Mouse (Mus musculus) intestine, embryonic 14.5 days (tissue): ENCODE measurements around the gene Cped1. TPM values are rescaled to one million over a fixed set of nuclear protein-coding genes. Genes with fewer than 3 reads are reported as not detected.
A peak's percentile ranks its signal among the peaks of the same experiment; 100 is the strongest.
"Not testable (repeated sequence)": the region's sequence is repeated elsewhere in the genome, so short reads cannot be mapped to it uniquely, and the experiment has no call there.

Source experiments
- ATAC-seq: fragments of 200-750 bp; cut with Nextera tagmentation; replicated peaks from 2 replicates; pipeline ENCODE4 v1.8.0; 2017; ENCODE audit warnings: low read depth, moderate number of reproducible peaks, moderate TSS enrichment, moderate library complexity; ENCODE audit not compliant: low FRiP score, low TSS enrichment
- DNase-seq: peaks from one replicate; pipeline ENCODE4 v3.0.0-alpha.2; 2018; ENCODE audit warnings: low spot score
- H3K27ac ChIP-seq: fragments of 300-500 bp; sonication (generic); 2 replicates; pipeline ENCODE4 v1.5.1; 2014; ENCODE audit warnings: low read depth, mild to moderate bottlenecking, control low read depth
- H3K27me3 ChIP-seq: fragments of 300-500 bp; sonication (generic); replicated peaks from 2 replicates; pipeline ENCODE4 v1.6.1; 2014; ENCODE audit warnings: low read length, control low read depth; ENCODE audit not compliant: control insufficient read depth, insufficient read depth
- H3K36me3 ChIP-seq: fragments of 300-500 bp; sonication (generic); 2 replicates; pipeline ENCODE4 v1.6.1; 2014; ENCODE audit warnings: low read length, control low read depth; ENCODE audit not compliant: control insufficient read depth, insufficient read depth
- H3K4me1 ChIP-seq: fragments of 300-500 bp; sonication (generic); replicated peaks from 2 replicates; pipeline ENCODE4 v1.6.1; 2014; ENCODE audit warnings: low read length, control low read depth, mixed read lengths; ENCODE audit not compliant: control insufficient read depth, insufficient read depth
- H3K4me2 ChIP-seq: fragments of 300-500 bp; sonication (generic); 2 replicates; pipeline ENCODE4 v1.6.1; 2014; ENCODE audit warnings: low read length
- H3K4me3 ChIP-seq: fragments of 300-500 bp; sonication (generic); 2 replicates; pipeline ENCODE4 v1.5.1; 2014; ENCODE audit warnings: low read depth, low read length, control low read depth, mixed read lengths
- H3K9ac ChIP-seq: fragments of 300-500 bp; sonication (generic); 2 replicates; pipeline ENCODE4 v1.6.1; 2014; ENCODE audit warnings: mild to moderate bottlenecking, low read length
- H3K9me3 ChIP-seq: fragments of 300-500 bp; sonication (generic); 2 replicates; pipeline ENCODE4 v1.6.1; 2016; ENCODE audit warnings: low read length, control low read depth; ENCODE audit not compliant: control insufficient read depth
- WGBS: fragments of 180-500 bp; shearing (Covaris S2); extraction: QIAGEN DNeasy Blood & Tissue Kit; methylation state at CpG from one replicate; pipeline ENCODE4 v1.1.7; 2014; 5-methylcytosine and 5-hydroxymethylcytosine counted together
- polyA plus RNA-seq: library from polyadenylated mRNA; unstranded; fragments of >200 nt; fragmentation: Nextera tagmentation; extraction: Ambion mirVana; gene quantifications from 2 replicates; pipeline ENCODE4 v1.2.1, GENCODE M21; 2014

Cped1 gene
- polyA plus RNA-seq, 1 experiment from 2014 or later: 35.5 TPM

DNA sequence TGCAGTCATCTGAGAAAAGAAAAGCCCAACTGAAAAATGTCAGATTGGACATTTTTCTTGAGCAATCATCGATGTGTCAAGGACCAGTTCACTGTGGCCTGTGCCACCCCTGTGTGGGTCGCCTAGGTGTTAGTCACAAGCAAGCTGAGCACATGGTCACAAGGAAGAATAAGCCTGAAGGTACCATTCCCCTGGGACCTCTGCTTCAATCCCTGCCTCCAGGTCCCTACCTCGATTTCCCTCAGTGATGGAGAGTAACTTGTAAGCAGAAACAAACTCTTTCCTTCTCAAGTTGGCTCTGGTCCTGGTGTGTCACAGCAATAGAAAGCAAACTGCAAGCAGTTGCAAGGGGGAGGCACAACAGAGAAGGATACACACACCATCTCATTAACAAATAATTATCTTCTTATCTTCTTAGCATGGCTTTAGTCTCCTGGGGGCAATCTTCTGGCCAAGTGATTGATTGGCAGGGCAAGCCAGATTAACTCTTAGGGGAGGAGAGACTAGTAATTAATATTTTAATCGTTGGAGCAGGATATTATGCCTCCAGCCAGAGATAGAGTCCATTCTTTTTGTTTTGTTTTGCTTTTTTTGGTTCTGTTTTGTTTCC, 51.8 kb downstream of the Cped1 start:
- ATAC-seq: no peak
- no peak overlapping the region for H3K9ac ChIP-seq
- no peaks in the 10 kb centered on the region for H3K4me1 ChIP-seq
- no peaks in the 10 kb centered on the region for H3K36me3 ChIP-seq
- H3K27me3 ChIP-seq: no peaks in the 10 kb centered on the region
- H3K4me2 ChIP-seq: no peak overlapping the region
- H3K9me3 ChIP-seq: no peaks in the 10 kb centered on the region
- no peak overlapping the region for H3K27ac ChIP-seq
- peak; percentile 47 for DNase-seq
- 66% methylated on average over 4 of the region's 4 CpGs for WGBS
- no peak overlapping the region for H3K4me3 ChIP-seq

DNA sequence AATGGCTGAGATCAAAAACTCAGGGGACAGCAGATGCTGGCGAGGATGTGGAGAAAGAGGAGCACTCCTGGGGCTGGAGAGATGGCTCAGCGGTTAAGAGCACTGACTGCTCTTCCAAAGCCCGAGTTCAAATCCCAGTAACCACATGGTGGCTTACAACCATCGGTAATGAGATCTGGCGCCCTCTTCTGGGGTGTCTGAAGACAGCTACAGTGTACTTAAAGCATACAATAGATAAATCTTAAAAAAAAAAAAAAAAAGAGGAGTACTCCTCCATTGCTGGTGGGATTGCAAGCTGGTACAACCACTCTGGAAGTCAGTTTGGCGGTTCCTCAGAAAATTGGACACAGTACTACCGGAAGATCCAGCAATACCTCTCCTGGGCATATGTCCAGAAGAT, 54.0 kb downstream of the Cped1 start:
- DNase-seq: peak; percentile 40
- ATAC-seq, H3K36me3 ChIP-seq, H3K9me3 ChIP-seq, H3K9ac ChIP-seq, H3K4me2 ChIP-seq, H3K4me3 ChIP-seq, H3K27ac ChIP-seq, H3K4me1 ChIP-seq, H3K27me3 ChIP-seq: not testable (repeated sequence)
- 72% methylated on average over 7 of the region's 7 CpGs for WGBS

GRCm38 (mm10) chr6:22044880-22045605, 59.3 kb downstream of the Cped1 start:
- H3K27ac ChIP-seq: no peak overlapping the region
- no peaks in the 10 kb centered on the region for H3K9me3 ChIP-seq
- no peaks in the 10 kb centered on the region for H3K27me3 ChIP-seq
- H3K4me1 ChIP-seq: no peaks in the 10 kb centered on the region; the same call in 1 of the 2 replicates
- H3K9ac ChIP-seq: no peak overlapping the region
- no peaks in the 10 kb centered on the region for H3K36me3 ChIP-seq
- peak; percentile 27 for DNase-seq
- no peak for ATAC-seq
- no peak overlapping the region for H3K4me3 ChIP-seq
- H3K4me2 ChIP-seq: no peak overlapping the region
- 72% methylated on average over 9 of the region's 9 CpGs for WGBS

DNA sequence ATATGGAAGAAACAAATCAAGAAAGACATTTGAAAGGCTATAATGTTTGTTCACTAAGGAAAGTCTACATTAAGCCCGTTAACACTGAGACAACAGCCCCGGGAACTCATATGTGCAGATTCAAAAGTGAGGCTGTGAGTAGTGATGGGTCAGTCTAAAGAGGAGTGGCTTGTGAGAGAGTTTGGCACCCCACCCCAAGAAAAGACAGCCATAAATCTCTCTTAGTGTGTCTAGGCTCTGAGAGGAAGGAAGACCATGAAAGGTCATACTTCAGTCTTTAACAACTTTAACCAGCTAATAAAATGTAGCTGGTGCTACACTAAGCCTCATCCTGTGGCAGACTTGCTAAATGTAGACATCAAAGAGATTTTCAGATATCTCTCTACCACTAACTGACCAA, 61.4 kb downstream of the Cped1 start:
- WGBS: 74% methylated on average over 2 of the region's 2 CpGs
- H3K9me3 ChIP-seq: no peaks in the 10 kb centered on the region
- no peak overlapping the region for H3K9ac ChIP-seq
- H3K27me3 ChIP-seq: no peaks in the 10 kb centered on the region
- no peaks in the 10 kb centered on the region; the same call in 1 of the 2 replicates for H3K4me1 ChIP-seq
- DNase-seq: peak; percentile 16
- no peak overlapping the region for H3K27ac ChIP-seq
- no peaks in the 10 kb centered on the region for H3K36me3 ChIP-seq
- H3K4me2 ChIP-seq: no peak overlapping the region
- no peak for ATAC-seq
- no peak overlapping the region for H3K4me3 ChIP-seq

DNA sequence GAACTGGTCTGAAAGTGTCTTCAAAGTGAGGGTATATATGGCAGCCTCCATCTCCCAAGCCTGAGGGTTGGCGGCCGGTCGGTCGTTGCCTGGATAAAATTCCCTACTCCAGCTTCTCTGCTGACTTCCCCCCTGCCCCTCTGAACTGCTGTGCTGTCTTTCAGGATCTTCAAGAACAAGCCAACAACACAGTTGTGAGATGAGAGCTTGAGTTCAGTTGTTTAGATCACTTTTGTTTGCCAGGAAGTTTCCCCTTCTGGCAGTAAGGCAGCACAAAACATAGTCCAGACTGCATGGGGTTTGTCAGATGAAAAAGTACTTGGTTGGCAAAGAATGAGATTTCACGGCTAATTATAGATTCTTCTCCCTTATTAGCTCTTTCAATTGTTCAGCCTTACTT, 63.4 kb downstream of the Cped1 start:
- H3K9me3 ChIP-seq: no peaks in the 10 kb centered on the region
- no peak overlapping the region for H3K9ac ChIP-seq
- no peaks in the 10 kb centered on the region for H3K36me3 ChIP-seq
- DNase-seq (peak; percentile 47), ATAC-seq (no peak)
- WGBS: 69% methylated on average over 5 of the region's 5 CpGs
- no peak overlapping the region for H3K4me2 ChIP-seq
- H3K4me3 ChIP-seq: no peak overlapping the region
- no peaks in the 10 kb centered on the region; the same call in 1 of the 2 replicates for H3K4me1 ChIP-seq
- H3K27ac ChIP-seq: no peak overlapping the region
- no peaks in the 10 kb centered on the region for H3K27me3 ChIP-seq

GRCm38 (mm10) chr6:22051526-22051925, 65.8 kb downstream of the Cped1 start:
- no peak overlapping the region for H3K9ac ChIP-seq
- 96% methylated on average over 3 of the region's 3 CpGs for WGBS
- DNase-seq: peak; percentile 18

DNA sequence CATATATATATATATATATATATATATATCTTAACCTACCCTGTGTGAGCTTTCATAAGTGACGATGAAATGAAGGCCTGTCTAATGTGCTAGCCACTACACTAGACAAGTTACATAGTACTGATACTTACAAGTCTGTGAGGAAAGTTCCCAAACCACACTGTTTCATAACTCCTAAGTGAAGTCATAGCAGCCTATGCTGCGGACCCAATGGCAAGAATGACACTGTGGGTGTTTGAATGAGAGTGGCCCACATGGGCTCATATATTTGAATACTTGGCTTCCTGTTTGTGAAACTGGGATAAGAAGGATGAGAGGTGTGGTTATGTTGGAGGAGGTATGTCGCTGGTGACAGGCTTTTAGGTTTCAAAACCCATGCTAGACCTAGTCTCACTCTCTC, 67.3 kb downstream of the Cped1 start:
- 95% methylated on average over 3 of the region's 3 CpGs for WGBS
- Histone ChIP-seq H3K9me3 (no peaks in the 10 kb centered on the region), H3K27ac (no peak overlapping the region), H3K36me3 (no peaks in the 10 kb centered on the region; the same call in 1 of the 2 replicates), H3K27me3 (no peaks in the 10 kb centered on the region), H3K4me2 (no peak overlapping the region), H3K4me3 (no peak overlapping the region), H3K9ac (no peak overlapping the region), H3K4me1 (no peaks in the 10 kb centered on the region; the same call in 1 of the 2 replicates)
- no peak for ATAC-seq
- peak; percentile 9 for DNase-seq

More at GRCm38 (mm10) chr6:22051526-22051925, 65.8 kb downstream of the Cped1 start:
- no peak overlapping the region for H3K4me2 ChIP-seq
- no peak overlapping the region for H3K4me3 ChIP-seq
- H3K9me3 ChIP-seq: no peaks in the 10 kb centered on the region
- H3K27ac ChIP-seq: no peak overlapping the region
- H3K36me3 ChIP-seq: no peaks in the 10 kb centered on the region; the same call in 1 of the 2 replicates
- H3K27me3 ChIP-seq: no peaks in the 10 kb centered on the region
- ATAC-seq: no peak
- no peaks in the 10 kb centered on the region; the same call in 1 of the 2 replicates for H3K4me1 ChIP-seq

GRCm38 (mm10) chr6:22064341-22064740, 78.6 kb downstream of the Cped1 start:
- 75% methylated on average over 4 of the region's 4 CpGs for WGBS
- no peak for ATAC-seq

More at GRCm38 (mm10) chr6:22064341-22064740, 78.6 kb downstream of the Cped1 start:
- no peak overlapping the region for H3K27ac ChIP-seq
- no peaks in the 10 kb centered on the region for H3K9me3 ChIP-seq
- no peak overlapping the region for H3K4me3 ChIP-seq
- DNase-seq: peak; percentile 25
- peaks cover 4% of the 10 kb centered on the region; the same call in 1 of the 2 replicates for H3K36me3 ChIP-seq
- no peaks in the 10 kb centered on the region for H3K27me3 ChIP-seq
- H3K9ac ChIP-seq: no peak overlapping the region
- no peaks in the 10 kb centered on the region for H3K4me1 ChIP-seq
- no peak overlapping the region for H3K4me2 ChIP-seq
